Mouse (Mus musculus) urinary bladder, postnatal 36 days (tissue): ENCODE results near the gene Vash2.
A peak's percentile ranks its signal among the peaks of the same experiment; 100 is the strongest.

ENCODE experiments used
- DNase-seq, 2 experiments: peaks; one replicate each; pipeline ENCODE4 v3.0.0; 2022; ENCODE audit warnings: low spot score in 2 of 2, mixed read lengths in 1 of 2

Gene Vash2

DNA sequence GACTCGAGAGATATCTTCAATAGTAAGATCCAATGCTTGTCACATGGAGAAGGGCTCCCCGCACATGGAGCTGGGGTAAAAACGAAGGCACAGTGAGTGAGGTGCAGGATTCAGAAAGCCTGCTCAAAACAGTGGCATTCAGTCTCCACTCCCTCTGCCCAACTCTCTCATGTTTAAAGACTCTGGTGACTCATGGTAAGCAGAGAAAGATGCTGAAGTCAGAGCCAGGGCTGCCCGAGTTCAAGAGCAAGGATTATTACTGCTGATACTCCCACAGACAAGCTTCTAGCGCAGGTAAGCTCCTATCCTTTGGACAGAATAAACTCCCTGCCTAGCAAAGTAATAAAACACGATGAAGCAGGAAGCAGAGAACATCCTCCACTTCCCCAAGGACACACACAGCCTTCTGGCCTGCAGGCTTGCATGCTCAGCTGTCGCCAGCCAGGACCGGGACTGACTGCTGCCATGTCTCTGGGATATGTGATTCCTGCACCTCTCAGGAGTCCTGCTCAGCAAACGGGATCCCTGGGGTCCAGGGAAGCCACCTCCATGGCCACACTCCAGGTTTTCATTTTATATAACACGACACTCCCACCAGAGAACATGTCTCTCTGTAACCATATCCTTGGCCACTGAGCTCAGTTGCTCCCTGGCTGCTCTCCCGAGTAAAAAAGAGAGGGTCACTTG lies 2.1 kb downstream of the Vash2 start:
- DNase-seq, result no peak

- no peak for DNase-seq
Observed at GRCm38 (mm10) chr1:190974833-190975232, 4.3 kb downstream of the Vash2 start.

GRCm38 (mm10) chr1:190974191-190974590 lies 4.9 kb downstream of the Vash2 start:
- DNase-seq, result no peak

DNA sequence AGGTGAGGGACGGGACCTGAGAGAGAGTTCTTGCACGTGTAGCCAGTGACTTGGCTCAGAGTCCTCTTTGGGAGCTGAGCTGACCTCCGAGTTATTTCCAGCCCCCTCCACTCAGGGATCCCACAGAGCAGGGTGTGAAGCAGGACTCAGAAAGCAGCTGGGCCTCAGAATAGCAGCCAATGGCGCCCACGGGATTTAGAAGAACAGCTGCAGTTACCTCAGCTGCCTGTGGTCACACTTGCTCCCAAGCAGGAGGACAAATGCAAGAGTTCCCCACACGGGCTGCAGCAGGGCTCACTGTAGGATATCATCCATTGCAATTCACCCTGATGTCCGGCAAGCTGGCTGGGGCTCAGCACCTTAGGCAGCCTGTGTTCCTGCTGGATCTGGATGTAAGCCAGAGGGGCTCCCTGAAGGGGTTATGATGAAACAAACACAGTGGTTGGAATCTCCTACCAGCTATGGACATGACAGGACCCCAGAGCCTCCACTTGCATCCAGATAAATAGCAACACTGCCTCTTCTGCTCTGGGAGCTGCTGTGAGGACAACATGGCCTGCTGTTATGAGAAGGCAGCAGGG lies 6.4 kb downstream of the Vash2 start:
- DNase-seq, result no peak

- no peak for DNase-seq
Observed at GRCm38 (mm10) chr1:190971708-190972610, 7.1 kb downstream of the Vash2 start.

DNA sequence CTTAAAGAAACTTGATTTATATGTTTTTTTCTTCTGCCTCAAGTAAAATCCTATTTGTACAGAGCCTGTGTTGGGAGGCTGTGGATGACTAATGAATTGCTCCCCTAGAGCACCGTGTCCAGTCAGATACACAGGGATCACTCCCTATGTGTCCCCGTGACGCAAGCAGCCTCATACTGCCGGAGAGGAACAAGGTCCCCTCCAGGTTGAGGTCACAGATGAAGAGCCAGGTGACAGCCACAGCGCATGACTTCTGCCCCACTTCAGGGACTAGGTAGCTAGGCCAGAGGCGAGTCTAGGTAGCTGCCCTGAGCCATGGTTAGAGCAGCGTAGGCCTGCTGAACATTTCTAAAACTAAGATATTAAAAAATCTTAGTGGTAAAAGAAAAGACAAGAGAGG lies 11.1 kb downstream of the Vash2 start:
- DNase-seq, result no peak

DNA sequence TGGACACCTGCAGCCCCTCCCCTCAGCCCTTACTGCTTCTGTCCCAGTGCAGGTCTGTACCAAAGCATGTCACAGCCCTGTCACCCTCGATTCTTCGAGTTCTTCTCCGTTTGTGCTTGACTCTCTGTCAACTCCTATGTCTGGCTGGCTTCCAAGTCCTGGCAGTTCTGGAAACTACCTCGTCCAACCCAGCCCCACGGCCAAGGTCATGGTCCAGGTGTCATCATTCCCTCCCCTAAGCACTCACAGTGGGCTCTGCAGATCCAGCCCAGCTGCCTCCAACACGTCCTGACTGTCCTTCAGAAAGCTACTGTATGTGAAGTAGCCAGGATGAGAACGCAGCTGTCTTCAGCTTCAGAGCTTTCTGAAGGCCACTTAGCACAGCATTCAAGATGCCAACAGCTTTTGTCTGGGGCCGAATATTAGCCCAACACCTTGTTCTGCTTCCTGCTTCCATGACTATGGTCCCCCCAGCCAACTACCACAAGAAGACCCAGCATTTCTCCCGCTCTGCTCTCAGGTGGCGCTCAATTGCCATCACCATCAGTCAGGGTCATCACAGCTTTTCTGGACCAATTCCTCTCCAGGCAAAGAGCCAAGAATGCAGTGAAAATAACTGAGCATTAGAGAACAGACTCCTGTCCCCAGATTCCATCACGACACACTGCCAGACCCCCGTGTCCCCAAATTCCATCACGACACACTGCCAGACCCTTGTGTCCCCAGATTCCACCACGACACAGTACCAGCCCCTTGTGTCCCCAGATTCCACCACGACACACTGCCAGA lies 13.9 kb downstream of the Vash2 start:
- DNase-seq, result no peak

GRCm38 (mm10) chr1:190962760-190963159 lies 16.3 kb downstream of the Vash2 start:
- DNase-seq, result no peak

- DNase-seq, result no peak
Observed at GRCm38 (mm10) chr1:190958821-190959220, 20.3 kb downstream of the Vash2 start.

GRCm38 (mm10) chr1:190953009-190953408 lies 26.1 kb downstream of the Vash2 start:
- no peak for DNase-seq

GRCm38 (mm10) chr1:190951014-190951413 lies 28.1 kb downstream of the Vash2 start:
- no peak for DNase-seq

GRCm38 (mm10) chr1:190948846-190949245 lies 30.2 kb downstream of the Vash2 start:
- no peak for DNase-seq

GRCm38 (mm10) chr1:190948439-190948838 lies 30.7 kb downstream of the Vash2 start:
- no peak for DNase-seq

DNA sequence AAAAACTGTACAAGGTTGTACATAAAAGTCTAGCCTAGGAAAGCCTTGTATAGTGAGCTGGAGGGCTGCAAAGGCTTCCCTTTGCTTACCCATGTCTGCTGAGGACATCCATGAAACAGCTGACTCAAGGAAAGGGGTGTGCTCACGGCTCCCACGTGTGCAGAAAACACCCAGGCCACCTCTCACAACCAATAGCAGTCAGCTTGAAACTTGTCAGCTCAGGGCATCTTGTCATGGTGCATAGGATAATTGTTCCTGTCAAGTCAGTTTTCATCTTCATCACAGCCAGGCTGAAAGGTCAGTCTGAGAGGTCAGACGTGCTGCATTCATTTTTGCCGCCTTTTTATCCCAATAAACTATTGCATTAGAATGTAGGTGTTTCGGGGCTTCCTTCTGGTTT lies 31.1 kb downstream of the Vash2 start:
- no peak for DNase-seq

GRCm38 (mm10) chr1:190944109-190944760 lies 34.9 kb downstream of the Vash2 start:
- DNase-seq, result peak; percentile 64 to 70

GRCm38 (mm10) chr1:190939803-190940202 lies 39.3 kb downstream of the Vash2 start:
- no peak for DNase-seq

- DNase-seq, result no peak
Observed at GRCm38 (mm10) chr1:190930181-190930580, 48.9 kb downstream of the Vash2 start.

GRCm38 (mm10) chr1:190929010-190929695 lies 49.9 kb downstream of the Vash2 start:
- peak; percentile 50 to 51 for DNase-seq

GRCm38 (mm10) chr1:190928370-190929009 lies 50.6 kb downstream of the Vash2 start:
- DNase-seq, result peak; percentile 96 to 98

DNA sequence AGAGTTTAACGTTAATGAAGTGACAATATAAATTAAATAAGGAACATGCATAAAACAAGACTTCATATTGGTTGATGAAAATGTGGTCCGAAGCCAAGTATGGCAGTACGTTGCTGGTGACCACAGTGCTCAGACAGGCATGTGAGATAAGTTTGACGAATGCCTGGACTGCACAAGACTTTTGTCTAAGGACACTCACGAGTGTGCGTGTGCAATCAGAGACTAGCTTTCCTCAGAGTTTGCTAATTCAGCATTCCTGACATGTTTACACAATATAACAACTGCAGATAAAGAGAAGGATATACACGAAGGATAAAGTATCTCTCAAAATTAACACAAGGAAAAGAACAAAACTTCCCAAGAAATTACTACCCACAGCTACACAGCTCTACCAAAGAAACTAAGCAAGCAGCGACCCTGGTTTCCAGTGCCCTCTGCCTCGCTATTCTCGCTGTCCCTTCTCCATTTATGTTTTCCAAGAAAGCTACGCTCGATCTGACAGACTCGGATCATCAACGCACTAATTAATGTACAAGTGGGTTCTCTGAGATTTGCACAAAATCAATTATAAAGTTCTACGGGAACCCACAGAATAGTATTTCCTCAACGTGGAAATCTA lies 51.2 kb downstream of the Vash2 start:
- peak in 1 of 2 experiments; percentile 6 for DNase-seq
